Comparison of ENCODE assay signal across 8 mouse cellular contexts in genomic region chr8:94983881-94984516, GRCm38 (mm10). TPM values are rescaled to one million over a fixed set of nuclear protein-coding genes. Genes with fewer than 3 reads are reported as not detected.
DNase-seq lines count a peak whose midpoint lies in the region; ATAC-seq and TF ChIP-seq lines count a peak whose summit lies in the region.

No protein-coding gene starts in this region.

- DNase-seq in spleen, postnatal 4 days (ENCODE audit: low spot score in 2 of 2) = peak; percentile 73 to 80
- DNase-seq in spleen, postnatal 14 days (ENCODE audit: low spot score in 2 of 2) = no peak
- DNase-seq in heart, embryonic 10.5 days (ENCODE audit: low spot score) = peak; percentile 94
- DNase-seq in kidney, adult 9 months = peak; percentile 94
- DNase-seq in retina, embryonic 14.5 days (ENCODE audit: low spot score) = peak; percentile 52
- DNase-seq in thymus, postnatal 0 days (ENCODE audit: low spot score) = no peak

- H3K36me3 ChIP-seq in heart, embryonic 10.5 days = no peaks in the 10 kb centered on the region
- H3K36me3 ChIP-seq in liver, embryonic 16.5 days (ENCODE audit: control insufficient read depth, insufficient read depth) = no peaks in the 10 kb centered on the region

- ATAC-seq in liver, embryonic 16.5 days (ENCODE audit: low read depth) = peak; percentile 86

- peak; percentile 57; the same call in 1 of the 2 replicates for TF ChIP-seq POLR2A in cortical plate, adult 2 months (IDR thresholded peaks at IDR 0.05; ENCODE audit: extremely low read depth, insufficient read depth, low read length)

- H3K27ac ChIP-seq in cortical plate, adult 2 months (ENCODE audit: insufficient read depth, low read length) = 0 out of 2 replicates have a peak overlapping the region, but pooled peaks have one; percentile 20
- H3K27ac ChIP-seq in heart, embryonic 10.5 days = peak overlapping the region; percentile 80
- H3K27ac ChIP-seq in liver, embryonic 16.5 days (ENCODE audit: low read length) = peak overlapping the region; percentile 96

- no peaks in the 10 kb centered on the region for H3K9me3 ChIP-seq in heart, embryonic 10.5 days
- H3K9me3 ChIP-seq in liver, embryonic 16.5 days (replicated peaks; ENCODE audit: control insufficient read depth, low read length) = no peaks in the 10 kb centered on the region

- peaks cover 5% of the 10 kb centered on the region for H3K4me1 ChIP-seq in cortical plate, adult 2 months (ENCODE audit: control insufficient read depth, insufficient read depth, low read length)
- peaks cover 50% of the 10 kb centered on the region for H3K4me1 ChIP-seq in heart, embryonic 10.5 days
- H3K4me1 ChIP-seq in liver, embryonic 16.5 days (ENCODE audit: control insufficient read depth, low read depth, low read length) = peaks cover 65% of the 10 kb centered on the region

- peaks cover 41% of the 10 kb centered on the region for H3K27me3 ChIP-seq in heart, embryonic 10.5 days (ENCODE audit: insufficient read depth, poor library complexity, severe bottlenecking)
- no peaks in the 10 kb centered on the region for H3K27me3 ChIP-seq in liver, embryonic 16.5 days (ENCODE audit: control insufficient read depth, insufficient read depth, low read depth, low read length)

- peak overlapping the region; percentile 78 for H3K9ac ChIP-seq in liver, embryonic 16.5 days (ENCODE audit: low read depth, low read length)

- peak overlapping the region; percentile 74 for H3K4me2 ChIP-seq in liver, embryonic 16.5 days (ENCODE audit: low read depth, low read length)

- H3K4me3 ChIP-seq in cortical plate, adult 2 months (ENCODE audit: insufficient read depth, low read length) = peak overlapping the region; percentile 38
- peak overlapping the region; percentile 37 for H3K4me3 ChIP-seq in heart, embryonic 10.5 days
- H3K4me3 ChIP-seq in liver, embryonic 16.5 days (ENCODE audit: low read depth, low read length) = peak overlapping the region; percentile 73

- WGBS in heart, embryonic 10.5 days = 30% methylated on average over 10 of the region's 10 CpGs
- WGBS in liver, embryonic 16.5 days (ENCODE audit: insufficient replicate concordance) = 14% methylated on average over 10 of the region's 10 CpGs

- no peak for TF ChIP-seq CTCF in cortical plate, adult 2 months (IDR thresholded peaks at IDR 0.05; ENCODE audit: extremely low read depth, insufficient read depth, low read length)

RNA-seq across cellular contexts. Expression of gene Adgrg1, which starts 9.4 kb away (rescaled TPM):
- 63.4 and 63.8 TPM in 2 replicates for polyA plus RNA-seq in cortical plate, adult 2 months (2012; rRNA removed)
- polyA plus RNA-seq in heart, embryonic 10.5 days (2016; fragmentation: Nextera tagmentation; extraction: Ambion mirVana) = 9.0 and 16.6 TPM in 2 replicates
- 45.0 and 50.6 TPM in 2 replicates for polyA plus RNA-seq in liver, embryonic 16.5 days (2015; fragmentation: Nextera tagmentation; extraction: Ambion mirVana)
- 37.8 and 43.2 TPM in 2 replicates for polyA plus RNA-seq in thymus, postnatal 0 days (2015; fragmentation: Nextera tagmentation; extraction: Ambion mirVana)

RNA-seq across cellular contexts. Expression of gene Adgrg3, which starts 33.5 kb away (rescaled TPM):
- 0.30 and 0.40 TPM in 2 replicates for polyA plus RNA-seq in cortical plate, adult 2 months (2012; rRNA removed)
- 3.0 and 3.9 TPM in 2 replicates for polyA plus RNA-seq in heart, embryonic 10.5 days (2016; fragmentation: Nextera tagmentation; extraction: Ambion mirVana)
- polyA plus RNA-seq in liver, embryonic 16.5 days (2015; fragmentation: Nextera tagmentation; extraction: Ambion mirVana) = 8.3 and 9.1 TPM in 2 replicates
- 8.5 and 9.7 TPM in 2 replicates for polyA plus RNA-seq in thymus, postnatal 0 days (2015; fragmentation: Nextera tagmentation; extraction: Ambion mirVana)

Comparison
In these comparisons a context has a peak if more than half of its experiments do, and no peak if none do; other contexts are left out.
1. DNase-seq: peak in spleen, postnatal 4 days (2 of 2), heart, embryonic 10.5 days (single experiment), kidney, adult 9 months (single experiment) and retina, embryonic 14.5 days (single experiment); none in spleen, postnatal 14 days (0 of 2) and thymus, postnatal 0 days (single experiment).
2. H3K27ac ChIP-seq: peak in every context shown above with its lines; median percentile 96 in liver, embryonic 16.5 days; 80 in heart, embryonic 10.5 days; 20 in cortical plate, adult 2 months.
3. Peak in every context shown above with its lines, with median percentiles within 50 percentile points of each other: H3K4me3 ChIP-seq.